Mouse (Mus musculus) B cell, adult 2 months (primary cell): ENCODE results near the gene Slc5a3.
"Not testable (repeated sequence)": the region's sequence is repeated elsewhere in the genome, so short reads cannot be mapped to it uniquely, and the experiment has no call there.

Source experiments
- DNase-seq, 2 experiments: peaks; one replicate each; pipeline ENCODE4 v3.0.0; 2022

Gene Slc5a3

DNA sequence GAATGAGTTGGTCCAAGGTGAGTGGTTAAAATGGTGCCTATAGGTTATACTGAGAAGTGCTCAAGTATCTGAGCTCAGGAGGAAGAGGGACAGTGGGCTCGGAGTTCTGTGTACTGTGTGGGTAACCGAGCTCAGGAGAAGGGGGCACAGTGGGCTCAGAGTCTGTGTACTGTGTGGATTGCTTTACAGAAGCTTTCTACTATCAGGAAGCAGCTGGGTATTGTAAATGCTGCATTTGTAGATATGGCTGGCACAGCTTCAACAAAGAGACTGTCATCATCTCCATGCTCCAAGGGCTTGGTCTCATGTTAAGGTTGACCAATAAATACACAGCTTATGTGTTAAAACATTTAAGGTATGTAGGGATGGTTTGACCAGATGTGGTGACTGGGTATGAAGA, 6.7 kb downstream of the Slc5a3 start:
- no peak for DNase-seq

DNA sequence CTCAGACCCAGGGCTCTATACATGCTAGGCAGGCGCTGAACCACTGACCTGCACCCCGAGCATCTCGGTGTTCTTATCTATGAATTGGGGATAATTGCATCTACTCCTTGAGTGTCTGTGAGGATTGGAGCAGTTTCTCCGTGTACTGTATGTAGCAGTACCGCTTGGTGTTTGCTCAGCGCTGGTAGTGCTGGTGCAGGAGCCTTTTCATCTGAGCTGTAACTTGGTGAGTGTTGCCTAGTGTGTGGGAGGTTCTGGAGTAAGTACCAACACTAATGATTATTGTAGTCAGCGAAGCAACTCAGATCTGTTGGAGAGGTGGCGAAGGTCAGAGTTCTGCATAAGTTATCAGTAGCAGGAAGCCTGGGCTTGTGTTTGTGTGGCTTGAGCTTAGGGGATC, 12.2 kb downstream of the Slc5a3 start:
- DNase-seq = no peak

DNA sequence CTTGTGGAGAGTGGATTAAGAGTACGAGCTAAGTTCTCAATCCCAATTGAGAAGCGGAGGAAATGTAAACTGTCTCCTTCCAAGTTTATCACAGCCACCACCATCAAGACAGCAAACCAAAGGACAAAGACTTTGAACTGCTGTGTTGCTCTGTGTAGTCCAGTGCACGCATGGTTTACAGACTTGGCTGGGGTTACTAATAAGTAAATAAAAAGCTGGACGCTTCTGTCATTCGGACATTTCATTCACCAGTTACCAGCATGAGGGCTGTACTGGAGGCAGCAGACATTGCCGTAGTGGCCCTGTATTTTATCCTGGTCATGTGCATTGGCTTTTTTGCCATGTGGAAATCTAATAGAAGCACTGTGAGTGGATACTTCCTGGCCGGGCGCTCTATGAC, 18.7 kb downstream of the Slc5a3 start:
- DNase-seq = no peak

DNA sequence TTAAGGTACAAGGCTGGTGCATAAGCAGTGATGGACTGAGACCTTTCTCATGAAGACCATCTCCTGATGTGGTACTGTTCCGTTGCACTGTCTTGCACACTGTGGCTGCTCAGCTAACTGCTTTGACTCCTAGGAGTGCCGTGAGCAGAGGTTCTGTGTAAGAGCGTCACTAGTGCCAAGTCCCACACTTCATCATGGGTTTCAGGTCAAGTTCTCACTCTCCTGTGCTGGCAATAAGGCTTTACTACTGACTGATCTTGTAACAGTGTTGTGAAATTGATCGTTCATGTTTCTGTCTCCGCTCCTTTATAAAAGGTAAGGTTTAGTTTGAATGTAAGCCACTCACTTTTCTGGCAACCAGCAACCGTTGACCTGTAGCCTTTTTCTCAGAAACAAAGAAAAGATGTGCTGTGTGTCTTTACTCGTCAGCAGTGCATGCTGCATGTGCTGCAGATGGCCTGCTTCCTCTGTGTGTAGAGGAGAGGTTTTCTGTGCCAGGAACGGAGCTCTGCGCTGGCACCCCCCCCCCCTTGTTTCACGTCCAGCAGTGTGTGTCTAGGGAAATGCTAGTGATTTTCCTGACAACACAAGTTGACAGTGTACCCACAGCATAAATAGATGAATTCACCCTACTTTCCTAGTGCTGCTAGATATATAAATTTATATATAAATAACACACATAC, 25.8 kb downstream of the Slc5a3 start:
- no peak for DNase-seq

DNA sequence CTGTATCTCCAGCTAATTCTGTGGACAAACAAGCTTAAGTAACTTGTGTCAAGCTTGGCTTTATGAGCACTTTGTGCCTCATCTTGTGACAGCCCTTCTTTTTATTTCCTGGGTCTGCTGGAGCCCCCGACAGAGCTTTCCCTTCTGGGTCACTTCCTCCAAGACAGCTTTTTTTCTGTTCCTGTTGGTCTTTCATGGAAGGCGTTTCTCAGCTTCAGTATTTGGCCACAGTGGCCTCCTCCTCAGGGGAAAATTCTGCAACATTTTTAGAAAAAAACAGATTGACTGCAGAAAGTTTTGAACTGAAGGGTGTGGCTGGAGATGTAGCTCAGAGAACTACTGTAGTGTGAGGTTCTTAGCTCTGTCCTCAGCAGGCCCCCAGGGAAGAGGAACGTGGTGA, 31.1 kb downstream of the Slc5a3 start:
- no peak for DNase-seq

DNA sequence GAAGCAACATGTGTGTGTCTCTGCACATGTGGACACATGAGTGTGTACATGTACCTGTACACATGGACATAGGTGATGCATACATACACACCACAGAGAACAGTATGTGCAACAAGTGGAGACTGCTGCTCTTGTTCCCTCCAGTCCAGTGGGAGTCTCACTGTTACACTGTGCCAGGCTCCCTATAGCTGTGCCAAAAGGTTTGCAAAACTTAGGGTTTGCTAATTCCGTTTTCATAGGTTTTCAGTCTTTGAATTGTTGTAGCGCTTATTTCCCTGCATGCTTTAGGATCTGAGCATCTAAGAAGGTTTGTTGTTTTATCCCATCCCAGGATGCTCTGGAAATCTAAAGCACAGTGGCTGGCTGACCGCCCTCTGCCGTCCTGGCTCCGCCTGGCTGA, 33.8 kb downstream of the Slc5a3 start:
- DNase-seq = no peak

DNA sequence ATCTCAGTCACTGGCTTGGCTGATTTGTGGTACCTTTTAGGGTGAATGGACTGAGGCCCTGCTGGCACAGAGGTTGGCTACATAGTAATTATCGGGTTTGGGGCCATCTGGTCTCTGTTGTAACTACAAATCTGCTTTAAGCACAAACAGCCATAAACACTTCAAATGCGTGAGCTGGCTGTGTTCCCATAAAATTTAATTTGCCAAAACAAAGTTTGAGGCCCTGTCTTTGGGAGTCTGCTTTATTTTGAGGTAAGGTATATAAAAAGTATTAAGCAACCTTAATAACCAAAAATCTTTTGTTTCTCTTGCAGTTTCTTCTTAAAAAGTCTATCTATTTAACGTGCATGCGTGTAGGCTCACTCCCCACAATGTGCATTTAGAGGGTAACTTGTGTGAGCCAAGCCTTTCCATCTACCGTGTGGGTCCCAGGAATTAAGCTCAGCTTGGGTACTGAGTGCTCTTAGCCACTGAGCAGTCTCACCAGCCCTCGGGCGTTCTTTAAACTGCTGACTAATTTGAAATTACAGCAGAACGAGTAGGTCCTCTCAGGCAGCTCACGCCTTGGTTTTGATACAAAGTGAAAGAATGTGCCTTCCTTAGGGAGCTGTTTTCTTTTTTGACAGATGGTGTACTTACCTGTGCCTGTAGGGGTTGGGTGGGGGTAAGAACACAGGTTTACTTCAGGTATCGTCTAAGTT, 40.4 kb downstream of the Slc5a3 start:
- no peak for DNase-seq

DNA sequence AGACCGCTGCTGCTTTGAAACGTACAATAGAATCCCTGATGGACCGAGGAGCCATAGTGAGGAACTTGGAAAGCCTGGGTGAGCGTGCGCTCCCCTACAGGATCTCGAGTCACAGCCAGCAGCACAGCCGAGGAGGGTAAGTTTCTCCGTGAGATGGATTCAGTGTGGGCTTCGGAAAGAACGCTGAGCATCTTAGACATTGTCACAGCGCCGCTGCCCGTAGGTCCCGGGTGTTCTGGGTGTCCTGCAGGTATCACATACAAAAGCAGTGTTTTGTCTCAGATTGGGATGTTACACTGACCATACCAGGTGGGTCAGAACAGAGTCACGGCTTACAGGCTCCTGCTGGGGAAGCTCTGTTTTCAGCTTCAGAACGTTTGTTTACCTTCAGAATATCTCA, 41.5 kb downstream of the Slc5a3 start:
- DNase-seq = no peak

DNA sequence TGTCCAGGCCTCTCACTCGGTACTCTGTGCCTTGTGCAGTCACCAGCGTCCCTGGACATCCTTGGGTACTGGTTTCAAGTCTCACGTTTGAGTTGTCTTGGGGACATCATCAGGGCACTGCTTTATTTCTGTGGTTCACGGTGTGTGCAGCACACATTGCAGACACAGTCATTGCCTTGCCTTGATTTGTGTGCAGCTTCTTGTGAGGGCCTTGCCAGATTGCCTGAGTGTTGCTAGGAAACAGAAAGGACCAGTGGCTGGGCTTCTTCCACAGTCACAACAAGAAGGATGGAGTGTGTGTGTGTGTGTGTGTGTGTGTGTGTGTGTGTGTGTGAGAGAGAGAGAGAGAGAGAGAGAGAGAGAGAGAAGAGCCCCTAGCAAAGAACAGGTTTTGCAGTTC, 42.0 kb downstream of the Slc5a3 start:
- no peak for DNase-seq

DNA sequence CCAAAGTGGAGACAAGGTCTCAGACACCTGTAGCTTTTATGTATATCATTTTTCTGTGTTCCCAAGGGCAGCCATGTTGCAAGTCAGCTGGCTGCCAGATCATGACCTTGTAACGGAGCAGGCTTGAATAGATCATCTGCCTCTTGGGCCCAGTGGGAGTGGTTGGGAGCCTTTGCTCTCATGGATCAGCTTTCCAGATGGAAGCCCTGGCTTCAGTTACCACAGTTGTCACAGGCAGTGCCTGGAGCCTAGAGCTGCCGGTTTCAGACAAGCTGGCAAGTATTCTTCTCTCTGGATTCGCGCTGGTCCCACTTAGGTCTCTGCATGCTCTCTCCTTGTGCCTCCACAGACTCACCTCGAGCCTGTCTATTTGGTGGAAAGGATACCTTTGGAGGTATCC, 44.0 kb downstream of the Slc5a3 start:
- no peak for DNase-seq

DNA sequence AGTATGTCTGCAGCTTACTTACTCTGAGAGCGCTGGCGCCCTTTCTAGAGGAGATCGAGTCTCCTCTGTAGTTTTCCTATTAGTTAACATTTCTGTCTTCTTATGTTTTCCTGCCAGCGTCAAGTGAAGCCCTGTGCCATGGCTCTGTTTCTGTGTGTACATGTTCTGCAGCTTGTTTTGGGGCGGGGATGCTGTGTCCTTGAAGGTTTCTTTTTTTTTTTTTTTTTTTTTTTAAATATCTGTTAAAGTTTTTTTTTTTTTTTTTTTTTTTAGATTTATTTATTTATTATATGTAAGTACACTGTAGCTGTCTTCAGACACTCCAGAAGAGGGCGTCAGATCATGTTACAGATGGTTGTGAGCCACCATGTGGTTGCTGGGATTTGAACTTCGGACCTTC, 44.8 kb downstream of the Slc5a3 start:
- not testable (repeated sequence) for DNase-seq

DNA sequence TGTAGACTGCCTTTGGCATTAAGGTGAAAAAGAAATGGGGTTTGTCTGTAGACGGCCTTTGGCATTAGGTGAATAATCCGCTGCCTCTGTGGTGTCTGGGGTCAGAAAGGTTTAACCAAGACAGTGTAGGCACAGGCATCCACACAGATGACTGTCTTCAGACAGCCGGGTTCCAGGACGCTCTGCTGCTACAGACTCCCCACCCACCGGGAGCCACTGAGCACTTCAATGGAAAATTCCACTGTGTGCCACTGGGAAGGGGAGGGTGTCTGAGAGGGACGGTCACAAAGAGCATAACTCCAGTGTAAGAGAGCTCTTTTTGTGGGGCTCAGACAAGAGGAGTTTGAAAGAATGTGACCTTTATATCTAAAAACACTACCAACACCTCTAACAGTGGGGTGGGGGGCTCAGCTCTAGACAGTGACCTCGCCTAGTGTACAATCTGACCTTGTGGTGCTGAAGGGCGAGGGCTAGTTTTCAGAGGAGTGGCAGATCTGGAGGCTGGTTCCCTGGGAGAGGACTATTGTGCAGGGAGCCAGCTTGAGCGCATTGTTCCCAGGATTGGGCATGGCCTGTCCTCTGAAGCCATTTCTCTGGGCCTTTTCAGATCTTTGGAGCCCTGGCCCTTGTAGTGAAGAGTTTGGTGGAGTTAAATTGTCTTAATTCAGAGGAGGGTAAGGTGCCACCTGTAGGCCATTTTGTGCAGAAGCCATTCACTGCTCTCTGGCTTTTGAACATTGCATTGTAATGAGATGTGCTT, 45.6 kb downstream of the Slc5a3 start:
- DNase-seq = no peak

DNA sequence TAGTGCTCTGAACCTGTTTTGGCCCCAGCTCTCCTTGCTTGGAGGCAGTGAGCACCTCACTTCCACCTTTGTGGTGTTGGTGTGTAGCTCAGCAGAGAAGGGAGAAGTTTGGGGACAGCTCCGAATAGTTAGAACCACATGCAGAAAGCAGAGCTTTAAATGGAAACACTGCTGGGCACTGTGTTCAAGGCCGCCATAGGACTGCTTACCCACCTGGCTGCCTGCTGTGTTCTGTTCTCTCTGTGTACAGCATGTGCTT, 46.1 kb downstream of the Slc5a3 start:
- no peak for DNase-seq

DNA sequence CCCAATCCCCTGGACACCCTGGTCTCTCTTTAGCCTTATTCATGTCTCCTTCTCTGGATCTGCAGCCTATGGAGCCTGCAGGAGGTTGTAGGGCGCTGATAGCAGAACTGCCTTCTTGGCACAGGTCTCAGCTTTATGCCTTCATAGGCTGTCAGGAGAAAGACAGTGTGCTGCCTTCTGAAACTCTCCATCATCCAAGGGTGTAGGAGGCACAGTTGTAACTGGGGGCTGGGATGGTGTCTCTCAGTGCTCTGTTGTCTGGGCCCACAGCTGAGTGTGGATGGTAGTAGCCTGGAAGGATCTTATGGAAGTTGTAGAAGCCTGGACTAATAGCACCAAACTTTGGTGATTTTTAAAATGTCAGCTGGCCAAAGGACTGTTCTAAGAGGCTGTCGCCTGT, 46.8 kb downstream of the Slc5a3 start:
- DNase-seq = no peak

DNA sequence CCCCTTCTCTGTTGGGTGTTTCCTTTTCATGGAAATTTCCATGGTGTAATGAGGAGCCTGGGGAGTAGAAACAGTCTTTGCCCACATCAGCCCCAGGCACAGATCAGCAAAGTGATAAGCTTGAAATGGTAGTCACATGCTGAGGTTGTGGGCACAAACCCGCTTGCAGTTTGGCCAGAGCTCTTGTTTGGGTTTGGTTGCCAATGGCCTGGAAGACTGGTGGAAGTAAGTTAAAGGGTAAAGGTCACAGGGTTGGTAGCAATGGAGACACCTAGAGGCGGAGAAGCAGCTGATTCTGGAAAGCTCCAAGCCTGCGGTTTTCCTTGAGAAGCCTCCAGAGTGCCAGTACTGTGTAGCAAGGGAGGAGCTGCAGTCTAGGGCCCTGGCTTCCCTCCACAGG, 47.5 kb downstream of the Slc5a3 start:
- no peak for DNase-seq

DNA sequence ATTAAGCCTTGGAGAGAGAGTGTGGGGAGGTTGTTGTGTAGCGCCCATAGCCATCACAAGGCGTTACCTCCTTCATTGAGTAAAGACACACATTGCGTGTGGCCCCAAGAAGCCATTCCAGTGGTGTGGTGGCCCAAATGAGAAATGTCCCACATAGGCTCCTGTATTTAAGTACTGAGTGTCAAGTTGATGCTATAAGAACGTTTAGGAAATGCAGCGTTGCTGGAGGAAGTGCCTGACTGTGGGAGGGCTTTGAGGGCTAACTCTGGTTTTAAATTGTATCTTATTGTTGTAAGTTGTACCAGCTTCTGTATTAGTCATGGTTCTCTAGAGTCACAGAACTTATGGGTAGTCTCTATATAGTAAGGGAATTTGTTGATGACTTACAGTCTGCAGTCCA, 49.2 kb downstream of the Slc5a3 start:
- DNase-seq = no peak

DNA sequence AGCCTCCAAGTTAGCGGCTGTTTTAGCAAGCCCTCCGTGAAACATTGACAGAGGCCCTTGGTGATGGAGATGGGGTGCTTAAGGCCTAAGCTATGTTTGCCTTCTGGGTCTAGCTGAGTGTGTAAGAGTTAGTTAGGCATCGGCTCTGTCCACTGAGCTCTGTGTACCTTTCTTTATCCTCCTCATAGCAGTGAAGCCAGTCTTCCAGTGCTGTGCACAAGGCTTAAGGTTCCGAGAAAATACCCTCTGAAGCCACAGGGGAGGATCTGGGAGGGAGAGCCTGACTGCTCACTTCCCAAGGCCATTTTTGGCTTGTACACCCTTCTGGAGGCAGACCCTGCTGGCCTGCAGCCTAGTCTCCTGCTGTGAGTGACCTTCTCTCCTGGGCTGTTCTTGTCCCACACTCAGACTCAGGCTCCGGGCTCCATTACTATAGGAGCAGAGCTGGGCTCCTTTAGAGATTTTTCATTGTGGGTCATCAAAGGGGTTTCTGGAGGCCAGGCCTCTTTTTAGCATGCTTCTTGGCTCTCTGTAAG, 56.7 kb downstream of the Slc5a3 start:
- DNase-seq = no peak

DNA sequence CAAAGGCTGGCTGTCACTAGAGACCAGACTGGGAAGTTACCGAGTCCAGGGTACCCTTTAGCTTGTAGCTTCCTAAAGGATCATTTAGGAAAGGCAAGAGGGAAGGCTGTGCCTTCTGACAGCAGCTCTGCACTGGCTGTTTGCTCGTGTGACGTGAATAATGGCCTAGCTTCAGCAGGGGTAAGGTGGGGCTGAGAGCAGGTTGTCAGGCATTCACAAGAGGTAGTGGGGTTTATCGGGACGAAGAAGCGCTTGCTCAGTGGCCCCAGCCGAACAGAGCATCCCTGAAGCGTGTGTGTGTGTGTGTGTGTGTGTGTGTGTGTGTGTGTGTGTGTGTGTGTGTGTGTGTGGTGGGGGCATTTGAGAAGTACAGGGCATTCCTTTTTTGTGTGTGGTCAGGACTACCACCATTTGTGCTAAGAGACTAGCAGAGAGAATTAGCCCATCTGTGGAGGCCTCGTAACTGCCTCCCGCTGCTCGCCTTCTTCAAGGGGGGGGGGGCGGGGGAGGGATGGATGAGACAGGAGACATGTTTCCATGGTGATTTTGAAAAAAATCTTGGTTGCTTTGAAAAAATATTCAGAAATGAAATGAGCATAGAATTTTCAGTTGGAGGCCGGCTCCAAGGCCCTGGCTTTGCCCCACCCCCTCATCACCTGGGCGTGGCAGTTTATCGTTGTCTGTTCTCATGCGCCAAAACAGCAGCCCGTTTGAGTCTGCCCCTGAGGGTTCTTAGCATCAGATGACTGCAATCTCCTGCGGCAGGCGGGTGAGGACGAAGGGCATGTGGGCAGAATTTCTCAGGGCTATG, 57.7 kb downstream of the Slc5a3 start:
- DNase-seq = no peak

DNA sequence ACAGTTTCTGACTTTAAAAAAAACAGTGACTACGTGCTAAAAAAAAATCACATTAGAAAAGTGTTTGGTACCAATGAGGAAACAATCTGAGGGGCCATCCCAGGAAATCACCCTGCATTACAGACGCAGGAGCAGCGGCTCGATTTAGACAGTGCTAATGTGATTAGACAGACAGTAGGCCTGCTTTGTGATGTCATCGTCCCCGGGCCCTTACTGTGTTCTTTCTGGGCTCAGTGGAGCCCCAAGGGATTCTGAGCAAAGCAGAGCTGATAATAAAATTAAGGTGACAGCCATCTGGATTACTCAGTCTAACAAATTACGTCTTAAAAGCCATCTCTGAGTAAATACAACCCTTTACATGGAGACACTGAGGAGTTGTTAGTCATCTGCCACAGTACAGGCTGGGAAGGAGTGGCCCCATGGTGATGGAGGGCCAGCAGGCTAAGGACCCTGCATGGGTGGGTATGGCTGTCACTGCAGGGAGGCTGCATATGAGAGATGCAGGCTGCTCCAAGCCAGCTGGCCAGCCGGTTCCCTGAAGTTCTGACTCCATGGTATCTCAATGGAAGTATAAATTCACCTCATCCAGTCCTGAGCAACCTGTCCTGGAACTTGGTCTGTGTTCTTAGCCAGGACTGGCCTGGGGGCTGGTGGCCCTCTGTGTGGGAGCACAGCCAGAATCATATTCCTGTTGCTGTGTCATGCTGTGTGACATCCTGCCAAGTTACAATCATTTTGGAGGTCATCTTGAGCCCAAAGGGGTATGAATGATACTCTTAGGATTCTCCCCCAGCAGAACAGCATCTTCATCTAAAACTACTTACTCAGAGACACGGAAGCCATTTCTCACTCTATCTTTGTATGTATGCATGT, 59.5 kb downstream of the Slc5a3 start:
- no peak for DNase-seq

DNA sequence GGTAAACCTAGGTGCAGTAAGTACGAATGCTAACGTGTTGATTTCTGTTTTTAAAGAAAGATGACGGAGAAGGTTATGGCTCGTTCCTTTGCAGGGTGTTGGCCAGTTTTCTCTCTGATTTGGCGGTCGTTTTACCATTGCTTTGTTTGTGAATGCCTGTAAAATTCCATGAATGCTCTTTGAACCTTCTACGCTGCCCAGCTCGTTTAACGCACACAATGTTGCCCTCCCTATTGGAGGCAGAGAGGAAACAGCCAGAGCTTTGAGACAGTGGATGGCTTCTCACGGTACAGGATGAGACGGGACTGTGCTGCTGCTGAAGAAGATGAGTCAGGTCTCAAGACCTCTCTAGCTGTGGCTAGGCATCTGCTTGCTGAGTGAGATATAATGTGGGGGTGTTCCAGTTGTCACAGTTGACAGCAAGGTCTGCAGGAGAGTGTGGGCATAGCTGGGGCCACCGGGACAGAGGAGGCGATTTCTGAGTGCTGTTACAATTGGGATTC, 60.9 kb downstream of the Slc5a3 start:
- DNase-seq = no peak

DNA sequence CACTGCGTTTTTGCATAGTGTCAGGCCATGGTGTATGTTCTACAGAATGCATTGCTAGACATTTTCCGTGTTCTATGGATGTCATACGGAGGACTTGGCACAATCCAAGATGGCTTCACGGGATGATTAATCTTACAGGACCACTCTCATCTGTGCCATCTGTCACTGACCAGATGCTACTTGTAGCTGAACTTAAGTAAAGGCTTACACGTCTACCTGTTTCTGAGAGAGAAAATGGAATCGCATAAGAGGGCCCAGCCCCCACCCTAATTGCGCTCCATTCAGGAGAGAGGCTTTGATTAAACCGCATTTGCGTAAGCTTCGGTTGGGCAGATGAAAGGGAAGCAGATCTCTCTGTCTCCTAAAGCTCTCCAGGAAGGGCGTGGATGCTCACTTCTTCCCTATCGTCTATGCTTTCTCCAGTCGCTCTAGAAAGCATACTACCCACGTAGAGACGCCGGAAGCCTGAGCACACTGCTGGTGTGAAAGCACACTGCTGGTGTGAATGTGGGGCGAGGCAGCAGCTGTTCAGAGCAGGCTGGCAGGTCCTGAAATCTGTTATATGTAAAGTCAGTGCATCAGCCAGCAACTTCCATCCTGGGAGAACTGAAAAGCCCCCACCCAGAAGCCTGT, 62.9 kb downstream of the Slc5a3 start:
- DNase-seq = no peak

DNA sequence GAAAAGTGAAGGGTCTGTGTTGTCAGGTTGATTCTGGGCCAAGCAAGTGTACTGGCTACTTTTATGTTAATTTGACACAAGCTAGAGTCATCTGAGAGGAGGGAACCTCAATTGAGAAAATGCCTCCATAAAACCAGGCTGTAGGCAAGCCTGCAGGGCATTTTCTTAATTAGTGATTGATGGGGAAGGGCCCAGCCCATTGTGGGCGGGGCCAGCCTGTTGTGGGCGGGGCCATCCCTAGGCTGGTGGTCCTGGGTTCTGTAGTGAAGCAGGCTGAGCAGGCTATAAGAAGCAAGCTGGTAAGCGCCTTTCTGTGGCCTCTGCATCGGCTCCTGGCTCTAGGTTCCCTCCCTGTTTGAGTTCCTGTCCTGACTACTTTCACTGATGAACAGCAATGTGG, 69.1 kb downstream of the Slc5a3 start:
- DNase-seq = no peak
